Mouse (Mus musculus) erythroblast, embryonic 14.5 days (primary cell): ENCODE results near the gene Tex46.

Source experiments
- GATA1 ChIP-seq: IDR thresholded peaks from 2 replicates; pipeline ENCODE4 v1.6.1; 2012; ENCODE audit warnings: low read length, inconsistent platforms, mixed read lengths
- TAL1 ChIP-seq: IDR thresholded peaks from 3 replicates; pipeline ENCODE4 v1.6.1; 2012; ENCODE audit warnings: low read length, inconsistent platforms, mixed read lengths

- TF ChIP-seq GATA1 (no peak), TAL1 (no peak)
These were observed 47.7 kb downstream of the Tex46 start for GRCm38 (mm10) chr4:136657914-136658313.
